ENCODE assay signal across 9 mouse cellular contexts in genomic region chr6:143751076-143752070, GRCm38 (mm10).
A peak's percentile ranks its signal among the peaks of the same experiment; 100 is the strongest.
DNase-seq lines count a peak whose midpoint lies in the region; ATAC-seq and TF ChIP-seq lines count a peak whose summit lies in the region.
"Had no signal": no experiment of that assay in that cellular context is flagged by ENCODE, and none has a peak within 500 bp of the region (broad histone marks: within the 10 kb centered on the region; RNA-seq: fewer than 3 reads in every experiment).

No protein-coding gene starts in this region.

- 62% methylated on average over 14 of the region's 14 CpGs for WGBS in heart, embryonic 12.5 days

- H3K27me3 ChIP-seq in heart, embryonic 12.5 days (replicated peaks), result no peaks in the 10 kb centered on the region
- H3K27me3 ChIP-seq: limb, embryonic 12.5 days had no signal

- no peak overlapping the region for H3K9ac ChIP-seq in heart, embryonic 12.5 days
- H3K9ac ChIP-seq: limb, embryonic 12.5 days had no signal

- DNase-seq in gastrocnemius, adult 2 months, result peak; percentile 15
- no peak for DNase-seq in gastrocnemius, adult 8-10 months (ENCODE audit: low spot score in 2 of 2)
- DNase-seq in kidney, postnatal 36 days, result peak; percentile 46 to 58
- DNase-seq in yolk sac, embryonic 10.5 days (ENCODE audit: low spot score), result peak; percentile 62
- DNase-seq in cerebellum, postnatal 36 days, result no peak
- no peak for DNase-seq in layer of hippocampus, postnatal 10 days (ENCODE audit: low spot score in 2 of 2)

- ATAC-seq in heart, embryonic 12.5 days (ENCODE audit: insufficient number of reproducible peaks, low FRiP score), result no peak
- ATAC-seq in megakaryocyte-erythroid progenitor cell, adult 5-6 weeks (replicated peaks; ENCODE audit: low FRiP score, low TSS enrichment, poor library complexity, severe bottlenecking), result peak; percentile 97

- H3K4me1 ChIP-seq in heart, embryonic 12.5 days (replicated peaks), result no peaks in the 10 kb centered on the region

- peak overlapping the region; percentile 48 for H3K4me3 ChIP-seq in gastrocnemius, adult 2 months
- no peak overlapping the region for H3K4me3 ChIP-seq in heart, embryonic 12.5 days
- H3K4me3 ChIP-seq: limb, embryonic 12.5 days had no signal

- H3K36me3 ChIP-seq in heart, embryonic 12.5 days, result no peaks in the 10 kb centered on the region
- H3K36me3 ChIP-seq: limb, embryonic 12.5 days had no signal

- no peak for TF ChIP-seq CTCF in gastrocnemius, adult 2 months (IDR thresholded peaks at IDR 0.05)

- H3K27ac ChIP-seq in gastrocnemius, adult 2 months, result peak overlapping the region; percentile 35; the same call in 1 of the 2 replicates
- no peak overlapping the region for H3K27ac ChIP-seq in heart, embryonic 12.5 days (ENCODE audit: poor library complexity, severe bottlenecking)
- H3K27ac ChIP-seq: limb, embryonic 12.5 days had no signal

- H3K9me3 ChIP-seq in heart, embryonic 12.5 days (replicated peaks), result no peaks in the 10 kb centered on the region
- H3K9me3 ChIP-seq: limb, embryonic 12.5 days had no signal

- intact Hi-C loops in gastrocnemius, adult 2 months (cut with DNase I), result no loop called here

- peak overlapping the region; percentile 16; the same call in 1 of the 2 replicates for H3K4me2 ChIP-seq in heart, embryonic 12.5 days
- H3K4me2 ChIP-seq: limb, embryonic 12.5 days had no signal

Comparison
In these comparisons a context has a peak if more than half of its experiments do, and no peak if none do; other contexts are left out.
1. DNase-seq: peak in gastrocnemius, adult 2 months (single experiment), kidney, postnatal 36 days (2 of 2) and yolk sac, embryonic 10.5 days (single experiment); none in gastrocnemius, adult 8-10 months (0 of 2), cerebellum, postnatal 36 days (0 of 2) and layer of hippocampus, postnatal 10 days (0 of 2).